Mouse (Mus musculus) cerebellum, adult 2 months (tissue): ENCODE results near the gene Vps51. TPM values are rescaled to one million over a fixed set of nuclear protein-coding genes. Genes with fewer than 3 reads are reported as not detected.

ENCODE experiments used
- DNase-seq, 2 experiments: peaks; one replicate each; pipeline ENCODE4 v3.0.0; 2021
- H3K27ac ChIP-seq: fragments of 200-500 bp; 2 replicates; pipeline ENCODE4 v1.5.1; 2012; ENCODE audit warnings: low read length, control low read depth, inconsistent platforms; ENCODE audit not compliant: insufficient read depth
- H3K27me3 ChIP-seq: fragments of 200-500 bp; 2 replicates; pipeline ENCODE4 v1.6.1; 2012; ENCODE audit warnings: inconsistent platforms, mild to moderate bottlenecking, low read length, moderate library complexity; ENCODE audit not compliant: control insufficient read depth, insufficient read depth
- H3K4me1 ChIP-seq: fragments of 200-500 bp; 2 replicates; pipeline ENCODE4 v1.6.1; 2011; ENCODE audit warnings: low read length; ENCODE audit not compliant: control insufficient read depth, insufficient read depth
- H3K4me3 ChIP-seq: fragments of 200-500 bp; replicated peaks from 2 replicates; pipeline ENCODE3; 2011; ENCODE audit warnings: mild to moderate bottlenecking, low read depth, low read length, control low read depth; ENCODE audit not compliant: insufficient read depth
- CTCF ChIP-seq: fragments of 200-500 bp; IDR thresholded peaks from 2 replicates; pipeline ENCODE4 v1.5.1; 2011; ENCODE audit warnings: low read depth, mild to moderate bottlenecking, control low read depth, low read length, moderate library complexity, borderline replicate concordance; ENCODE audit not compliant: insufficient read depth
- POLR2A ChIP-seq: fragments of 200-500 bp; IDR thresholded peaks from 2 replicates; pipeline ENCODE4 v1.6.1; 2011; ENCODE audit warnings: low read length, control low read depth, borderline replicate concordance; ENCODE audit not compliant: insufficient read depth
- WGBS: fragments of 180-500 bp; shearing (Covaris S2); methylation state at CpG from one replicate; pipeline ENCODE4 v1.1.7; 2018; 5-methylcytosine and 5-hydroxymethylcytosine counted together
- polyA plus RNA-seq: library from polyadenylated mRNA; depleted of rRNA; stranded (reverse); fragments of >200 nt; gene quantifications from 2 replicates; pipeline ENCODE4 v1.2.3, GENCODE M21; 2012

Vps51 gene
- polyA plus RNA-seq, 1 experiment: 108 TPM

GRCm38 (mm10) chr19:6062418-6062817 lies 14.6 kb downstream of the Vps51 start:
- Histone ChIP-seq H3K27me3 (no peaks in the 10 kb centered on the region), H3K4me3 (peak overlapping the region; percentile 75), H3K27ac (0 out of 2 replicates have a peak overlapping the region, but pooled peaks have one; percentile 67), H3K4me1 (peaks cover 25% of the 10 kb centered on the region)
- WGBS: 39% methylated on average over 5 of the region's 5 CpGs
- DNase-seq: no peak
- TF ChIP-seq CTCF (no peak), POLR2A (no peak)

- Histone ChIP-seq H3K4me3 (peak overlapping the region; percentile 75), H3K4me1 (peaks cover 25% of the 10 kb centered on the region), H3K27ac (peak overlapping the region; percentile 67), H3K27me3 (no peaks in the 10 kb centered on the region)
- WGBS: under 1% methylated on average over 44 of the region's 44 CpGs
- DNase-seq: peak; percentile 38 to 45
- TF ChIP-seq CTCF (no peak), POLR2A (no peak)
Measured at GRCm38 (mm10) chr19:6061641-6062302, 15.3 kb downstream of the Vps51 start.

- TF ChIP-seq POLR2A (peak; percentile 63), CTCF (no peak)
- H3K27ac ChIP-seq: peak within 1 kb of the TSS; percentile 67
- WGBS: under 1% methylated on average over 58 of the region's 58 CpGs
- H3K4me3 ChIP-seq: peak within 1 kb of the TSS; percentile 75
- H3K4me1 ChIP-seq: peaks cover 19% of the 10 kb centered on the region
- peak; percentile 88 to 91 for DNase-seq
- H3K27me3 ChIP-seq: no peaks in the 10 kb centered on the region
Measured at GRCm38 (mm10) chr19:6061021-6061533, 16.0 kb downstream of the Vps51 start, which contains the start of gene Znhit2. Gene Znhit2, plus strand, starts transcription at chr19:6061192.

GRCm38 (mm10) chr19:6058966-6059365 lies 18.1 kb downstream of the Vps51 start:
- Histone ChIP-seq H3K4me1 (peaks cover 19% of the 10 kb centered on the region), H3K27ac (no peak overlapping the region), H3K4me3 (peak overlapping the region; percentile 58), H3K27me3 (no peaks in the 10 kb centered on the region)
- DNase-seq: peak; percentile 6 to 9
- TF ChIP-seq POLR2A (no peak), CTCF (no peak)
- WGBS: 82% methylated on average over 5 of the region's 5 CpGs

GRCm38 (mm10) chr19:6058513-6058912 lies 18.5 kb downstream of the Vps51 start:
- peak overlapping the region; percentile 58 for H3K4me3 ChIP-seq
- H3K27ac ChIP-seq: no peak overlapping the region
- 22% methylated on average over 5 of the region's 5 CpGs for WGBS
- no peak for DNase-seq
- TF ChIP-seq CTCF (no peak), POLR2A (no peak)
- peaks cover 19% of the 10 kb centered on the region for H3K4me1 ChIP-seq
- no peaks in the 10 kb centered on the region for H3K27me3 ChIP-seq

- Histone ChIP-seq H3K27me3 (no peaks in the 10 kb centered on the region), H3K4me1 (peaks cover 12% of the 10 kb centered on the region), H3K27ac (peak within 1 kb of the TSS; percentile 63), H3K4me3 (peak within 1 kb of the TSS; percentile 90)
- peak; percentile 98 to 99 for DNase-seq
- no peak for TF ChIP-seq CTCF
- TF ChIP-seq POLR2A: peak; percentile 99
- WGBS: under 1% methylated on average over 62 of the region's 63 CpGs
Measured at GRCm38 (mm10) chr19:6057313-6058096, 19.5 kb downstream of the Vps51 start, which contains the start of the genes Mrpl49 and Fau. Gene Mrpl49, minus strand, starts transcription at chr19:6057785. Gene Fau, plus strand, starts transcription at chr19:6057844.

- TF ChIP-seq POLR2A (no peak), CTCF (no peak)
- WGBS: 34% methylated on average over 4 of the region's 4 CpGs
Measured at GRCm38 (mm10) chr19:6056696-6057095, 20.3 kb downstream of the Vps51 start.

More at GRCm38 (mm10) chr19:6056696-6057095, 20.3 kb downstream of the Vps51 start:
- Histone ChIP-seq H3K27me3 (no peaks in the 10 kb centered on the region), H3K4me1 (peaks cover 7% of the 10 kb centered on the region; the same call in 1 of the 2 replicates), H3K4me3 (no peak overlapping the region), H3K27ac (no peak overlapping the region)
- DNase-seq: peak; percentile 14 to 15
